10 mouse cellular contexts compared by ENCODE assay signal in genomic region chr12:81971884-81972362, GRCm38 (mm10).
DNase-seq lines count a peak whose midpoint lies in the region; ATAC-seq and TF ChIP-seq lines count a peak whose summit lies in the region.
"Had no signal": no experiment of that assay in that cellular context is flagged by ENCODE, and none has a peak within 500 bp of the region (broad histone marks: within the 10 kb centered on the region; RNA-seq: fewer than 3 reads in every experiment).

No protein-coding gene starts in this region.

- H3K36me3 ChIP-seq in intestine, postnatal 0 days (ENCODE audit: control insufficient read depth, insufficient read depth): peaks cover 79% of the 10 kb centered on the region

- no peak overlapping the region for H3K4me2 ChIP-seq in intestine, postnatal 0 days (replicated peaks; ENCODE audit: low read depth)
- H3K4me2 ChIP-seq: heart, embryonic 13.5 days had no signal

- no peak overlapping the region for H3K27ac ChIP-seq in intestine, postnatal 0 days (ENCODE audit: low read depth, low read length)
- H3K27ac ChIP-seq: heart, embryonic 13.5 days had no signal

- H3K9ac ChIP-seq in intestine, postnatal 0 days (ENCODE audit: low read depth, low read length): no peak overlapping the region

- H3K9me3 ChIP-seq in intestine, postnatal 0 days (ENCODE audit: control insufficient read depth): no peaks in the 10 kb centered on the region
- H3K9me3 ChIP-seq: heart, embryonic 13.5 days had no signal

- WGBS in intestine, postnatal 0 days: 86% methylated on average over 8 of the region's 8 CpGs

- TF ChIP-seq CTCF in intestine, postnatal 0 days (IDR thresholded peaks at IDR 0.05; ENCODE audit: low read depth): no peak

- H3K27me3 ChIP-seq in intestine, postnatal 0 days (replicated peaks; ENCODE audit: control insufficient read depth, insufficient read depth, low read length): no peaks in the 10 kb centered on the region
- H3K27me3 ChIP-seq: heart, embryonic 13.5 days had no signal

- DNase-seq in frontal cortex, postnatal 36 days (ENCODE audit: low spot score in 2 of 2): peak; percentile 32 to 37
- DNase-seq in frontal cortex, postnatal 14 days (ENCODE audit: low spot score in 2 of 2): no peak
- peak; percentile 8 for DNase-seq in thymus, postnatal 25 days
- no peak for DNase-seq in thymus, postnatal 14 days
- DNase-seq in lung, postnatal 10 days: peak; percentile 68
- no peak for DNase-seq in cerebellum, postnatal 4 days (ENCODE audit: low spot score in 2 of 2)
- no peak for DNase-seq in cerebellum, adult 11 months
- DNase-seq: kidney, postnatal 10 days had no signal

- ATAC-seq in intestine, postnatal 0 days: no peak

- no peak overlapping the region for H3K4me3 ChIP-seq in intestine, postnatal 0 days (ENCODE audit: low read depth, low read length)
- H3K4me3 ChIP-seq: heart, embryonic 13.5 days had no signal

- H3K4me1 ChIP-seq in intestine, postnatal 0 days (replicated peaks; ENCODE audit: control insufficient read depth, insufficient read depth, low read length): no peaks in the 10 kb centered on the region

Comparison
In these comparisons a context has a peak if more than half of its experiments do, and no peak if none do; other contexts are left out.
1. DNase-seq: peak in frontal cortex, postnatal 36 days (2 of 2), thymus, postnatal 25 days (single experiment) and lung, postnatal 10 days (single experiment); none in frontal cortex, postnatal 14 days (0 of 2), thymus, postnatal 14 days (single experiment), cerebellum, postnatal 4 days (0 of 2) and cerebellum, adult 11 months (single experiment).